Mouse (Mus musculus): ENCODE results near the gene Musk.

DNA sequence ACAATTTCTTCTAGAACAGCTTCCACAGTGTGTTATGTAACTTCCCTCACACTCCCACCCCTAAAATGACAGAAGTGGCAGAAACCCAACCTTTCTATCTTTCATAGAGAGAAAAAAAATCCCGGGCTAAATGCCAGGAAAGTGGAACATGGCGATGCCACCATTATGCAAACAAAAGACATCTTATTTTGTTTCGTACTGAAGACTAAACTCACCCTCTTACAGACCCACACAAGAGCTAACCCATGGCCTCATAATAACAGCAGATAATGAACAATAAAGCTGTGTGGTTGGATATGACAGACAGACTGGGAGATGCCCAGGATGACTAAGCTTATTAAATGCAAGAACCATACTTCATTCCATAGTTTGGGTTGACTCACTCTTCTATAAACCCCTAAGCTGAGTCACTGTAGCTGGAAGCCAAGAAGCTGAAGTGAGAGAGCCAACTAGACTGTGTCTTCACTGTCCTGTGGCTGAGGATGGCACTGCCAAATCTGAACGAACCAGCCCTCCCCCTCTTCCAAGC, 116.3 kb downstream of the Musk start:
- TF ChIP-seq CTCF (IDR thresholded peaks at IDR 0.05; ENCODE audit: borderline replicate concordance, insufficient read depth, low read length) (no peak), POLR2A (IDR thresholded peaks at IDR 0.05; ENCODE audit: low read depth, low read length) (no peak)
